Mouse (Mus musculus): ENCODE results near the gene Neurod4.

The Neurod4 gene

DNA sequence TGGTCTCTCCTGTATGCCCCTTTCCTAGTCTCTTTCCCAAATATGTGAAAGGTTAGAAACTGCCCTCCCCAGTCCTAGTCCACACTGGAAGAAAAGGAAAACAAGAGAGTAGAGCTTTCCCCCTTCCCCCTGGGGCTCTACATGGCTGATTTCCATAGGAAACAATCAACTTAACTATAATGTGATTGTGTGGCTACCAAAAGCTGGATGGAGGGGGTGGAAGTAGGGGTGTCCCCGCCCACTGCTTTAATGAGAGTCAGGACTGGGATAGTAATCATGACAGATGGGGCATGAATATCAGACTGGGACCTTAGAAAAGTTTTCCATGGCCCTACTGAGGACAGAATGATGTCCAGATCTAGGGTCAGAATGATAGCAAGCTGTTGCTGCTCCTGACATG lies 45.5 kb downstream of the Neurod4 start:
- DNase-seq (ENCODE audit: low spot score in 2 of 2) = no peak

DNA sequence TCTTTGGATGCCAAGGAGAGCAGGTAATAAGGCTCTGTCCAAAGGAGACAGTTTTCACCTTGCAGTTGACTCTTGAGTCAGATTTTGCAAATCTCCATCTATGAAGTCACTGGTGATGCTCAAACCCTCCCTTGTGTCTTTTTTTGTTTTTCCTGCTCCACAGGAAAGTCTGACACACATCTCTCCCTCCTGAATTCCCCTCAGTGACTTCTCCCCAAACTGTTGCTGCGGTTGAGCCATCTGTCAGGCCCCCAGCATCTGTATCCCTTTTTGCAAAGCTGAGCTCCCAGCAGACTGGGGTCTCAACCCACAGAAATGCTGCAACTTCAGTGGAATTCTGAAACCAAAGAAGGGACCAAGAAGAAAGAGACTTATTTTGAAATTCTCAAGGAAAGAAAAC lies 47.9 kb downstream of the Neurod4 start:
- DNase-seq (ENCODE audit: low spot score in 2 of 2) = no peak

DNA sequence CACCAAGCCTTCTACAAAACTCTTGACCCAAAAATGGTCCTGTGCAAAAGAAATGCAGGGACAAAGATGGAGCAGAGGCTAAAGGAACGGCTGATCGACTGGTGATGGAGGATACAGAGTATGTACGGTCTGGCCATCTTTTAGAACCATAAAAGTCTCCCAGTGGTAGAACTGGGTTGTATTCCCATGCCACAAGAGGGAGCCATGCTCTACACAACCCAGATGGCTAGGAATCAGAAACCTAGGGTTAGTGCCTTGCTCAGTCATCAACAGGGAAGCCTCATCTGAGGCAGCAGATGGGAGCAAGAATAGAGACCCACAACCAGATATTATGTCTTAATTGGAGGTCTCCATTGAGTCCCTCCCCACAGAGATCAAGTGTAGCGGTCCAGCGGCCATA lies 50.5 kb downstream of the Neurod4 start:
- DNase-seq (ENCODE audit: low spot score in 2 of 2) = no peak

DNA sequence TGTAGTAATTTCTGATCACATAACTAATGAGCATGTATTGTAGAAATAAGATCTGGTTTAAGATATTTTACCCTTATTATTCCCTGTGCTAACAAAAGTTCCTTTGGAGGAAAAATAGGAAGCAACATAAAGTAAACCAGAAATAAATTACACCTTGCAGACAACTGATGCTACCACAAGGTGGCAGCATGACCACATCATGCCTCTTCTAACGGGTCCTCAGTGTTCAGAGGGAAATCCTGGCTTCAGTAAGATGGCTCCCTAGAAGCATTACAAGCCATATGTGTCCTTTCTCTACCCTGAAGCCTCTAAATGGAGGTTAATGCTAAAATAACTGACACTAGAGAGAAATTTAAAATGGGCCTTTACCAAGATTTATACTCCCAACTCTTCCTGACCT lies 51.8 kb downstream of the Neurod4 start:
- peak in 1 of 2 experiments; percentile 19 for DNase-seq (ENCODE audit: low spot score in 2 of 2)

DNA sequence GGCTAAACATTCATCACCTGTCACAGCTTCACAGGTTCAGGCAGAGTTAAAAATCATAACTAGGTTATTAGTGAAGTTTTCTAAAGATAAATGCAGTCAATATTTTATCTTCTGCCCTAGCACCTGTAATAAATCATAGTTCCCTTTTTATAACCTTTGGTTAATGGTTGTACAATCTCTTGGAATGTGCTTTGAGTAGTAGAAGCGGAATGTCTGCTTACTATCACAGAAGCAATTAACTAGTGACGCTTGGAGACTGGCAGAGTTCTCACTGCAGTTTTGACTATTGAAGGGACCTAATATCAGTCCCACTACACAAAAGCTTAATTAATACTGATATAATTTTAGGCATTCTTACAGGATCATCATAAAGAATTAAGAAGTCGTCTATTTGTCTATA lies 55.0 kb downstream of the Neurod4 start:
- DNase-seq (ENCODE audit: low spot score in 2 of 2) = no peak
